Mouse (Mus musculus): Measurements from ENCODE around the gene Gm20388. TPM values are rescaled to one million over a fixed set of nuclear protein-coding genes. Genes with fewer than 3 reads are reported as not detected.

The Gm20388 gene
- polyA plus RNA-seq, 1 experiment from 2014 or later: 2.5 TPM

GRCm38 (mm10) chr8:120549321-120549921, 638.8 kb downstream of the Gm20388 start:
- 3% methylated on average over 25 of the region's 25 CpGs for WGBS
- no peak for DNase-seq (ENCODE audit: low spot score)
- no peaks in the 10 kb centered on the region for H3K9me3 ChIP-seq (replicated peaks)

GRCm38 (mm10) chr8:120549922-120550321, 639.3 kb downstream of the Gm20388 start:
- no peak for DNase-seq (ENCODE audit: low spot score)
- Histone ChIP-seq H3K27ac (peak overlapping the region; percentile 83), H3K9me3 (replicated peaks) (no peaks in the 10 kb centered on the region), H3K27me3 (ENCODE audit: low read depth, poor library complexity, severe bottlenecking) (no peaks in the 10 kb centered on the region), H3K4me3 (peak overlapping the region; percentile 44), H3K4me1 (peaks cover 99% of the 10 kb centered on the region), H3K36me3 (peaks cover 21% of the 10 kb centered on the region)
- 3% methylated on average over 11 of the region's 11 CpGs for WGBS

More at GRCm38 (mm10) chr8:120549321-120549921, 638.8 kb downstream of the Gm20388 start:
- peaks cover 94% of the 10 kb centered on the region for H3K4me1 ChIP-seq
- peak overlapping the region; percentile 44 for H3K4me3 ChIP-seq
- peak overlapping the region; percentile 83 for H3K27ac ChIP-seq
- no peaks in the 10 kb centered on the region for H3K27me3 ChIP-seq (ENCODE audit: low read depth, poor library complexity, severe bottlenecking)
- H3K36me3 ChIP-seq: peaks cover 16% of the 10 kb centered on the region

DNA sequence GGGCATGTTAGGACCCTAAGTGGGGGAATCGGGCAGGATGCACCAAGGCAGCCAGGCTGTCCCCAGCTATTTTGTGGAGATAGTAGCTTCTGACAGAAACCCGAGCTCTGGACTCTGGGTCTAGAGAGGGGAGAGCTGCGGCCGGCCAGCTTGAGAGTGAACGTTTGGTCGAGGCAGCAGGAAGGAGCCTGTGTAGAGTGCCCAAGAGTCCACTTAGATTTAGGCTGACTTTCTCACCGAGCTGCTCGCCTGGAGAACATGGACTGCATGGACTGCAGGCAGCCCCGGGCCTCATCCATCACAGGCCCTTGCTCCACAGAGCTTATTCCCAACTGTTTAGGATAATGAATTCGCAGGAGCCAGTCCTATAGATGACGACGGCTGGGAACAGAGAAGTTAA, 639.8 kb downstream of the Gm20388 start:
- Histone ChIP-seq H3K9me3 (replicated peaks) (no peaks in the 10 kb centered on the region), H3K4me1 (peaks cover 100% of the 10 kb centered on the region), H3K27ac (peak overlapping the region; percentile 83), H3K36me3 (peaks cover 22% of the 10 kb centered on the region), H3K4me3 (peak overlapping the region; percentile 44), H3K27me3 (ENCODE audit: low read depth, poor library complexity, severe bottlenecking) (no peaks in the 10 kb centered on the region)
- no peak for DNase-seq (ENCODE audit: low spot score)
- 9% methylated on average over 12 of the region's 12 CpGs for WGBS

- H3K4me1 ChIP-seq: peaks cover 100% of the 10 kb centered on the region
- no peak for DNase-seq (ENCODE audit: low spot score)
- peak overlapping the region; percentile 83; the same call in 1 of the 2 replicates for H3K27ac ChIP-seq
- no peaks in the 10 kb centered on the region for H3K27me3 ChIP-seq (ENCODE audit: low read depth, poor library complexity, severe bottlenecking)
- 79% methylated on average over 11 of the region's 11 CpGs for WGBS
- no peaks in the 10 kb centered on the region for H3K9me3 ChIP-seq (replicated peaks)
- no peak overlapping the region for H3K4me3 ChIP-seq
- H3K36me3 ChIP-seq: peaks cover 28% of the 10 kb centered on the region
These were observed 640.5 kb downstream of the Gm20388 start for GRCm38 (mm10) chr8:120550937-120551676.

- H3K9me3 ChIP-seq (replicated peaks): no peaks in the 10 kb centered on the region
- peaks cover 100% of the 10 kb centered on the region for H3K4me1 ChIP-seq
- H3K36me3 ChIP-seq: peaks cover 31% of the 10 kb centered on the region
- H3K4me3 ChIP-seq: no peak overlapping the region
- H3K27me3 ChIP-seq (ENCODE audit: low read depth, poor library complexity, severe bottlenecking): no peaks in the 10 kb centered on the region
- no peak overlapping the region for H3K27ac ChIP-seq
- DNase-seq (ENCODE audit: low spot score): no peak
- WGBS: 90% methylated on average over 3 of the region's 3 CpGs
These were observed 641.0 kb downstream of the Gm20388 start for GRCm38 (mm10) chr8:120551677-120551980.

- no peaks in the 10 kb centered on the region for H3K27me3 ChIP-seq (ENCODE audit: low read depth, poor library complexity, severe bottlenecking)
- H3K9me3 ChIP-seq (replicated peaks): no peaks in the 10 kb centered on the region
- H3K4me3 ChIP-seq: no peak overlapping the region
- no peak for DNase-seq (ENCODE audit: low spot score)
- H3K36me3 ChIP-seq: peaks cover 31% of the 10 kb centered on the region
- H3K27ac ChIP-seq: peak overlapping the region; percentile 17; the same call in 1 of the 2 replicates
- H3K4me1 ChIP-seq: peaks cover 100% of the 10 kb centered on the region
- WGBS: 92% methylated on average over 11 of the region's 11 CpGs
These were observed 641.9 kb downstream of the Gm20388 start for GRCm38 (mm10) chr8:120552509-120552908.

GRCm38 (mm10) chr8:120553441-120554123, 642.9 kb downstream of the Gm20388 start:
- DNase-seq (ENCODE audit: low spot score): no peak
- Histone ChIP-seq H3K4me1 (peaks cover 100% of the 10 kb centered on the region), H3K36me3 (peaks cover 33% of the 10 kb centered on the region), H3K27me3 (ENCODE audit: low read depth, poor library complexity, severe bottlenecking) (no peaks in the 10 kb centered on the region), H3K4me3 (0 out of 2 replicates have a peak overlapping the region, but pooled peaks have one; percentile 5), H3K9me3 (replicated peaks) (no peaks in the 10 kb centered on the region), H3K27ac (peak overlapping the region; percentile 38)
- WGBS: 88% methylated on average over 24 of the region's 24 CpGs

DNA sequence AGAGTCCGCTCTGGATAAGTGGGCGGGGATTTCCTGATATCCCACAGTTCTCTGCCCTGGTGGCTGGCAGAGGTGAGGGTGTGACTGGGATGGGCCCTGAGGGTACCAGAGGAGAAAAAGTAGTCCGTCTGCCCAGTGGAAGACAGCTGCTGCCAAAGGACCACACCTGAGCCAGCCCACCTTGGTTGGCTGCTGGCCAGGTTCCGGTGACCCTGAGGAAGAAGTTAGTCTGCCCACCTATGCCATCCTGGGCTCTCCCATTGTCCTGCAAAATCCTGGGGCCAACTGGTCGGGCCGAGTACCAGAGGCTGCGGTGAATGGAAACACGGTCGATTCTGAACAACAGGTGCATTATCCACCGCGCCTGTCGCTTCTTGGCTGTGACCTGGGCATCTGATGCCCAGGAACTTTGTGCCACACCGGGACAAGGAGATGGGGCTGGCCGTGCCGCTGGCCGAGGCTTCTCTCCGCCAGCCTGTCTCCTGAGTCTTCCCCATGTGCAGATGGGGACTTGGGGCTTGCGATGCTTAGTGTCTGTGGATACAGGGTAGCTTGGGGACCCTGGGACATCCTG, 643.9 kb downstream of the Gm20388 start:
- Histone ChIP-seq H3K27me3 (ENCODE audit: low read depth, poor library complexity, severe bottlenecking) (no peaks in the 10 kb centered on the region), H3K4me3 (no peak overlapping the region), H3K9me3 (replicated peaks) (no peaks in the 10 kb centered on the region), H3K4me1 (peaks cover 100% of the 10 kb centered on the region), H3K27ac (no peak overlapping the region), H3K36me3 (peaks cover 39% of the 10 kb centered on the region)
- DNase-seq (ENCODE audit: low spot score): no peak
- 95% methylated on average over 18 of the region's 18 CpGs for WGBS

DNA sequence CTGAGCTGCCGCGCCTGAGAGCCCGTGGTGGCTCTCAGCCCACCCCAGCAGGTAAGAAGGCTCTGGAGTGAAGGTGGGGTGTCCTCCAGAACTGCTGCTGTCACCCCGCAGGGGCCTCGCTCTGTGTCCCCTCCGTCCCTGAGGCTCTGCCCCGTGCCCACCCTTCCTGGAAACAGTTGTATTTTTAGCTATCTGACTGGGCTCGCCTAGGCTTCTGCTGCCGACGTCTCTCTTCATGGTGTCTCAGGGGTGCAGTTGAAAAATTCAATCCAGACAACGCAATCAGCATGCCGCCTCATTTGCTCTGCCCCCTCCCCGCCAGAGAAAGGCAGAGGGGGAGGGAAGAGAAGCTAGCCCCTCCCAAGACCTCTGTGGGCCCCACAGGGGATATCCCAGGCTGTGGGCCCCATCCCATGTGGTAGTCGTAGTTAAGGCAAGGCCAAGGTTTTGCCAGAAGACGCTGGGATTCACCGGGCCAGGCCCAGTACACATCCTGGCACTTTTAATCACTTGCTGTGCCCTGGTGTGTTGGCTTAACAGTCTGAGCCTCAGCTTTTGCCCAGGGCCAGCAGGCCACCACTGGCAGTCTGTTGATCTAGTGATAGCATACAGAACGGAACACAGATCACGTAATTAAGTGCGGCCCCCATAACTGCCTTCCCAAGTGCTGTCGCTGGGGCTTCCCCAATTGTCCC, 645.7 kb downstream of the Gm20388 start:
- peak overlapping the region; percentile 2; the same call in 1 of the 2 replicates for H3K4me3 ChIP-seq
- peaks cover 100% of the 10 kb centered on the region for H3K4me1 ChIP-seq
- 74% methylated on average over 20 of the region's 20 CpGs for WGBS

DNA sequence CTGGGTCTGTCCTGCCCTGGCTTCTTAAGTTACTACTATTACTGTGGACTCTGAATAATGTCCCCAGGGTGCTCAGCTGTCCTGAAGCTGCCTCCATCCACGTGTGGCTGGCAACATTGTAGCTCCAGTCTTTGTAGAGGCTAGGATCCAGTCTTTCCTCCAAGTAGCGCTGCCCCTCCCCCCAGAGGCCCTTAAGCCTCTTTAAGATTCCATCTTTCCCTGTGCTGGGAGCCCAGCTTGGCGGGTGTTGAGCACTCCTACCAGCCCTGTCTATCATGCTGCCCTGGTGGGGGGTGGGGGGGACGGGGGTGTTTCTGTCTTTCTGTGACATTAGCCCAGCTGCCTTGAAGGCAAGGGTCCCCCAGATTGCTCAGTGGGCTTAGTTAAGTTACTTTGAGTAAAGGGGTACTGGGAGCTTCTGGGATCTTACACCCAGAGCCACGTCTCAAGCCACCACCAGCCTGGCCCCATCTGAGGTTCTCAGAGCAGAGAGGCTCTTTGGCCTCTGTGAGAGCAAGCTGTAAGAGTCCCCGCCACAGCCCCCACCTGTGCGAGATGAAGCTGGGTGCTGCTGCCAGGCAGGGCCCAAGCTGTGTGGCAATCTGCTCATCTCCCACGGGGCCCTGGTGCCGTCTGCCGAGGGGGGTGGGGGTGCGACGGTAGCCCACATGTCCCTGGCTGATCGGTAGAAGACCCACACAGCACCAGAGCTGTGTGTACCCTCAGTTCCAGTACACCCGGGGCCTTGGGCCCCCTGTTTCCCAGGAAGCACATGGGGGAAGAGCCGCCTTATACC, 646.7 kb downstream of the Gm20388 start:
- H3K4me3 ChIP-seq: no peak overlapping the region
- no peaks in the 10 kb centered on the region for H3K9me3 ChIP-seq (replicated peaks)
- peaks cover 100% of the 10 kb centered on the region for H3K4me1 ChIP-seq
- peak overlapping the region; percentile 73 for H3K27ac ChIP-seq
- H3K36me3 ChIP-seq: peaks cover 39% of the 10 kb centered on the region
- WGBS: 61% methylated on average over 15 of the region's 15 CpGs
- H3K27me3 ChIP-seq (ENCODE audit: low read depth, poor library complexity, severe bottlenecking): no peaks in the 10 kb centered on the region; the same call in 1 of the 2 replicates
- no peak for DNase-seq (ENCODE audit: low spot score)

More for the DNA sequence above, 645.7 kb downstream of the Gm20388 start:
- Histone ChIP-seq H3K27me3 (ENCODE audit: low read depth, poor library complexity, severe bottlenecking) (no peaks in the 10 kb centered on the region; the same call in 1 of the 2 replicates), H3K36me3 (peaks cover 39% of the 10 kb centered on the region), H3K9me3 (replicated peaks) (no peaks in the 10 kb centered on the region), H3K27ac (peak overlapping the region; percentile 73)
- no peak for DNase-seq (ENCODE audit: low spot score)

DNA sequence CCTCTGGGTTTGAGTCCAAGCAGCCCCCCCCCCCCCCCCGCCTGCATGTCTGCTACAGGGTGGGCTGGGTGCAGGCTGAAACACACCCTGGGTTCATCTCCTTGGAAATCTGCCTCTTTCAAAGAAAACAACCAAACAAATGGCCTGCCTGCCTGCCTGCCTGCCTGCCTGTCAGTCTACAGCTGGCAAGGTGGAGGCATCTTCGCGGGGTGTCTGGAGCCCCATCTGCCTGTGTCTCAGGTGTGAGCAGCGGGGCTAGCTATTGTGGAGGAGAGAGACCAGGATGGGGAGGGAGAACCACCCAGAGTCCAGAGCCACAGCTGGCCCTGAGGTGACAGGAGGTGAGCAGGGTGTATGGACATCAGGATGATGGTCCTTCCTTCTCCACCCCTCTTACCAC, 647.5 kb downstream of the Gm20388 start:
- H3K27ac ChIP-seq: peak overlapping the region; percentile 73; the same call in 1 of the 2 replicates
- WGBS: 62% methylated on average over 4 of the region's 4 CpGs
- peaks cover 35% of the 10 kb centered on the region for H3K36me3 ChIP-seq
- no peak for DNase-seq (ENCODE audit: low spot score)
- H3K4me1 ChIP-seq: peaks cover 100% of the 10 kb centered on the region
- no peaks in the 10 kb centered on the region for H3K9me3 ChIP-seq (replicated peaks)
- no peak overlapping the region for H3K4me3 ChIP-seq
- H3K27me3 ChIP-seq (ENCODE audit: low read depth, poor library complexity, severe bottlenecking): no peaks in the 10 kb centered on the region; the same call in 1 of the 2 replicates
